Mouse (Mus musculus): Measurements from ENCODE around the gene Lad1. TPM values are rescaled to one million over a fixed set of nuclear protein-coding genes. Genes with fewer than 3 reads are reported as not detected.

Lad1 gene
- polyA plus RNA-seq, 1 experiment from 2014 or later: 21.7 TPM

DNA sequence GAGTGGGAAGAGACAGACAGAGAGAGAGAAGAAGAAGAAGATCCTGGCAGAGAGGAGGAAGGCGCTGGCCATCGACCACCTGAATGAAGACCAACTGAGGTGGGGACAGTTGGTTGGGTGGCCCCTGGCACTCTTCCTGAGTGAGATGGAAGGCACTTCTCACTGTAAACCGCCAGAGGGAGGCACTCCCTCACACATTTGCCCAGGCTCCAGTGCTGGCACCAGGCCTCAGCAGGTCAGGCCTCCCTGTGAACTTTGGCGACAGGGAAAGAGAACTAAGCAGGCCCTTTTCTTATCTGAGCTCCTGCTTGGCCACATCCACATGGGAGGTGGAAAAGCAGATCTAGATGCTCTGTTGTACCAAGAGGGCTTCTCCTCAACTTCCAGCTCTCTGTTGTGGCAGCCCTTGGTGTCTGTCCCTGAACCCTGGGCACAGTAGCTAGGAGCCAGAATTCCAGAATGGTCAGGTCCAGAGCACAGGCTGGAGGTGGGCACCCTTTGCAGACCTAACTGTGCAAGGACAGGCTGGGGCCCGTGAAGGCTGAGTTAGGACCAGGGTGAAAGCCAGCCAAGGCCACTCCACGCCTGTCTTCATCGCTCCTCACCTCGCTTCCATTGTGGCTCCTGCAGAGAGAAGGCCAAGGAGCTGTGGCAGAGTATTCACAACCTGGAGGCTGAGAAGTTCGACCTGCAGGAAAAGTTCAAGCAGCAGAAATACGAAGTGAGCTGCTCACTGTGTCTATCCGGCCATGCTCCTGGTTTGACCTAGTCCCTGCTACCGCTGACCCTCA lies 32.5 kb downstream of the Lad1 start:
- H3K4me1 ChIP-seq: peaks cover 10% of the 10 kb centered on the region; the same call in 1 of the 2 replicates
- H3K9me3 ChIP-seq (replicated peaks): no peaks in the 10 kb centered on the region
- no peak for ATAC-seq (replicated peaks; ENCODE audit: low FRiP score)
- H3K36me3 ChIP-seq: no peaks in the 10 kb centered on the region
- H3K27me3 ChIP-seq: no peaks in the 10 kb centered on the region
- H3K9ac ChIP-seq: no peak overlapping the region
- no peak overlapping the region for H3K27ac ChIP-seq
- no peak overlapping the region for H3K4me3 ChIP-seq (replicated peaks)
- 66% methylated on average over 12 of the region's 12 CpGs for WGBS
- no peak overlapping the region for H3K4me2 ChIP-seq

DNA sequence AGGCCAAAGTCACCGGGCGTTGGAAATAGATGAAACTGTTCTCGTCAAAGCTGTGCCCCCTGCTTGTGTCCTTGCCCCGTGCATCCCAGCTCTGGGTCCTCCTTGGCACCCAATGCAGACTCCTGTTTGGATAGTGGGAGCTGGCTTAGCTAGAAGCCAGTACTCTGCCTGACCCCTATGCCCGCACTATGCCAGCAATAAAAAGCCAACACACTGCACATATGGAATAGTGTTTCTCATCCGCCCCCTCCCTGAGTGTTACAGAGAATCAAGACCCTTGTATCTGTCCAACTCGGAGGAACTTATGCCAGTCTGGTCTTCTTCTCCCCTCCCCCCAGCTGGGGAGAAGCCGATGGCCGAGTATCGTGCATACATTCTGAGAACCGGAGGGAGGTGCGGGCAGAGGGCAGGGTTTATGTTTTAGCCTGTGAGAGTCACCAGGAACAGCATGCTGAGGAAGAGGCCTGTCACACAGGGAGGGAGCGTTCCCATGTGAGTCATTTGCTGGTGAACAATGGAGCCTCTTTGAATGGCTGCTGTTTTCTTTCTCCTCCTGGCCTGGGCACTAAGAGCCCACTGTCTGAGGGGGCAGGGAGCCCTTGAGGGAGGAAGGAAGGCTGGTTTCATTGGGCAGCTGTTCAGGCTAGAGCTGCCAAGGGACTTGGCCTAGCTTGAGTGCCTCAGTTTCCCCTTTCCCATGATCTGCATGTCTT lies 33.8 kb downstream of the Lad1 start:
- H3K9ac ChIP-seq: no peak overlapping the region
- no peak overlapping the region for H3K27ac ChIP-seq
- H3K4me3 ChIP-seq (replicated peaks): no peak overlapping the region
- H3K9me3 ChIP-seq (replicated peaks): no peaks in the 10 kb centered on the region
- no peaks in the 10 kb centered on the region for H3K36me3 ChIP-seq
- no peak for ATAC-seq (replicated peaks; ENCODE audit: low FRiP score)
- no peak overlapping the region for H3K4me2 ChIP-seq
- H3K4me1 ChIP-seq: peaks cover 10% of the 10 kb centered on the region; the same call in 1 of the 2 replicates
- 55% methylated on average over 13 of the region's 13 CpGs for WGBS
- no peaks in the 10 kb centered on the region for H3K27me3 ChIP-seq

DNA sequence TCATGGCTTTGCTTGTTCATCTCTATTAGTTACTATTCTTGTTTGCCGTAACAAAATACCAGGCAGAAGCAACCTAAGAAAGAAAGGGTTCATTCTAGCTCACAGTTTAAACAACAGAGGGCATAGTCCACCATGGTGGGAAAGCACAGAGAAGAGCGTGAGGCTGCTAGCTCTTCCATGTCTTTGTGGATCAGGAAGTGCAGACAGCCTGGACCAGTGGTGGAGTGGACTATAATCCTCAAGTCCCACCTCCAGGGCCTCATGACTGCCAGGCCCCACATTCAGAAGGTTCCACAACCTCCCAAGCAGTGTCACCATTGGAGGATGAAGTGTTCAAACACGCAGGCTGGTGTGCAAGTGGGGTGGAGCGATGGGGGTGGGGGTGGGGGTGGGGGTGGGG lies 34.8 kb downstream of the Lad1 start:
- H3K4me3 ChIP-seq (replicated peaks): no peak overlapping the region
- no peaks in the 10 kb centered on the region for H3K36me3 ChIP-seq
- 90% methylated on average over 4 of the region's 4 CpGs for WGBS
- H3K27me3 ChIP-seq: no peaks in the 10 kb centered on the region
- no peaks in the 10 kb centered on the region for H3K9me3 ChIP-seq (replicated peaks)
- no peak for ATAC-seq (replicated peaks; ENCODE audit: low FRiP score)
- no peak overlapping the region for H3K9ac ChIP-seq
- no peak overlapping the region for H3K27ac ChIP-seq
- H3K4me2 ChIP-seq: no peak overlapping the region
- peaks cover 10% of the 10 kb centered on the region; the same call in 1 of the 2 replicates for H3K4me1 ChIP-seq

DNA sequence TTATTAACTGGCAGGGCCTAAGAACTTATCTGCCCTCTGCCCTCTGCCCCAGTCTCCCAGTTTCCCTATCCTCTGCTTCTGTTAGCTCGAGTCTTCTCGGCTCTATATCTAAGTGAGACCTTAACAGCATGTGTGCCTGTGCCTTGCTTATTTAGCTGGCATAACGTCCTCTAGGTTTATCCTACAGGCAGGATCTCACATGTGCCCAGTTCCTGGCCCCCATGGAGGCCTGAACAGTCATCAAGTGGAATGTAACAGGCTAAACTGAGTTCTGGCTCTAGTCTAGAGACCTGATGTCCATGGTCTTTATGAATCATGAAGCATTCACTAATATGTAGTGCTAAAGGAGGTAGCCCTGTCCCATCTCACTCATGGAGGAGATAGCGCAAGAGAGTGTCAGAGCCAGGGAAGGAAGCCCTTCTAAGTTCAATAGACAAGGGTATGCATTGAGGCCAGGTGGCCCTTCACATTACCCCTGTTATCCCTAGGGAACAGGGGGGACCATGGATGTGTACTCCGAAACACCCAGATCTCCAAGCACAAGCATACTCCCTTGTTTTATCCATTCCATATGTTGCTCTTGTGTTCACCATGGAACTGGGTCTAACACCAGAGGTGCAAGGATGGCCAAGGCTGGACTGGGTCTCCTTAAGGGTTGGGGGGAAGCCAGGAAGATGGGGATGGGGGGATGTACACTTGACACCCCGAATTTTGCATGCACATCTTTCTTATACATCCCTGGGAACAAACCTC lies 36.4 kb downstream of the Lad1 start:
- 85% methylated on average over 6 of the region's 6 CpGs for WGBS

DNA sequence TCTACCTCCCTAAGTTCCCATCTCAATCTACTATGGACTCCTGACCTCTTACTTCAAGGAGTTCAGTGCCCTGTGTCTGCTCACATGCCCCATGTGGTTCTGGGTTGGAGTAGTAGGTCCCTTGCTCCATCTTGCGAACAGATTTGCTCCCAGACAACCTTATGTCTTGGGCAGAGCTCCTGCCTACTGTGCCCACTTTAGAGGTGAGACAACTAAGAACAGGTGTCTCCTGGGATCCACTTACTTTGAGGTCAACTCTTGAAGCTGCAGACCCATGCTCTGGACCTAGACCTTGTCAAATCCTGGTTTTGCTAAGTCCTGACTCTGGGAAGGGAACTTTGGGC lies 36.9 kb downstream of the Lad1 start:
- Histone ChIP-seq H3K4me1 (peaks cover 10% of the 10 kb centered on the region; the same call in 1 of the 2 replicates), H3K9ac (no peak overlapping the region), H3K4me2 (no peak overlapping the region), H3K4me3 (replicated peaks) (no peak overlapping the region), H3K9me3 (replicated peaks) (no peaks in the 10 kb centered on the region), H3K36me3 (no peaks in the 10 kb centered on the region), H3K27ac (no peak overlapping the region), H3K27me3 (no peaks in the 10 kb centered on the region)
- no peak for ATAC-seq (replicated peaks; ENCODE audit: low FRiP score)
- 93% methylated on average over 1 of the region's 1 CpGs for WGBS

More for the DNA sequence above, 36.4 kb downstream of the Lad1 start:
- H3K9me3 ChIP-seq (replicated peaks): no peaks in the 10 kb centered on the region
- no peak overlapping the region for H3K4me3 ChIP-seq (replicated peaks)
- H3K27me3 ChIP-seq: no peaks in the 10 kb centered on the region
- no peak for ATAC-seq (replicated peaks; ENCODE audit: low FRiP score)
- no peaks in the 10 kb centered on the region for H3K36me3 ChIP-seq
- no peak overlapping the region for H3K4me2 ChIP-seq
- H3K9ac ChIP-seq: no peak overlapping the region
- no peak overlapping the region for H3K27ac ChIP-seq
- peaks cover 10% of the 10 kb centered on the region; the same call in 1 of the 2 replicates for H3K4me1 ChIP-seq

GRCm38 (mm10) chr1:135856070-135856469 lies 37.7 kb downstream of the Lad1 start:
- Histone ChIP-seq H3K27me3 (no peaks in the 10 kb centered on the region), H3K9ac (no peak overlapping the region), H3K9me3 (replicated peaks) (no peaks in the 10 kb centered on the region), H3K36me3 (no peaks in the 10 kb centered on the region), H3K4me1 (peaks cover 10% of the 10 kb centered on the region; the same call in 1 of the 2 replicates), H3K4me3 (replicated peaks) (no peak overlapping the region), H3K4me2 (no peak overlapping the region), H3K27ac (no peak overlapping the region)
- no peak for ATAC-seq (replicated peaks; ENCODE audit: low FRiP score)
- WGBS: 56% methylated on average over 4 of the region's 4 CpGs

GRCm38 (mm10) chr1:135857137-135857775 lies 38.9 kb downstream of the Lad1 start:
- no peak overlapping the region for H3K4me2 ChIP-seq
- peaks cover 9% of the 10 kb centered on the region; the same call in 1 of the 2 replicates for H3K4me1 ChIP-seq
- no peak overlapping the region for H3K27ac ChIP-seq
- WGBS: 51% methylated on average over 11 of the region's 11 CpGs
- H3K36me3 ChIP-seq: no peaks in the 10 kb centered on the region
- H3K27me3 ChIP-seq: no peaks in the 10 kb centered on the region
- H3K4me3 ChIP-seq (replicated peaks): no peak overlapping the region
- no peaks in the 10 kb centered on the region for H3K9me3 ChIP-seq (replicated peaks)
- no peak for ATAC-seq (replicated peaks; ENCODE audit: low FRiP score)
- no peak overlapping the region for H3K9ac ChIP-seq

- Histone ChIP-seq H3K9me3 (replicated peaks) (no peaks in the 10 kb centered on the region), H3K9ac (no peak overlapping the region), H3K36me3 (no peaks in the 10 kb centered on the region), H3K4me3 (replicated peaks) (no peak overlapping the region), H3K27ac (no peak overlapping the region), H3K4me1 (0 out of 2 replicates have a peak, but pooled peaks cover 6% of the 10 kb centered on the region), H3K4me2 (no peak overlapping the region), H3K27me3 (no peaks in the 10 kb centered on the region)
- 92% methylated on average over 7 of the region's 7 CpGs for WGBS
- no peak for ATAC-seq (replicated peaks; ENCODE audit: low FRiP score)
Observed at GRCm38 (mm10) chr1:135858533-135858932, 40.1 kb downstream of the Lad1 start.

DNA sequence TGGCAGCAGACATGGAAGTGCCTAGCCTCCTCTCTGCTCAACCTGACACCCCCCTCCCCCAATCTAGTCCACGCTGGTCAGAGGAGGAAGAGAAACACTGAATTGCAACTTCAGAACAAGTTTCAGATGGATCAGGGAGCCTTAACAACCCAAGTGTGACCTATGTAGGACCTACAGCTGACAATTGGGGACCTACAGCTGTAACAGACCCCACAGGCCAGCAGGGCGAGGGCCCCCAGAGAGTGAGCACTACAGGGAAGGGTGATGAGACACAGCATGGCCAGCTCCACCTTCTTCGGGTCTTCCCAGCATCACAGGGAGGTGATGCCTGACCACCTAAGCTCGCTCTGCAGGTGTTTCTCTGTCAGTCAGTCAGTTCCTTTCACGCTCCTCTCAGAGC lies 42.7 kb downstream of the Lad1 start:
- ATAC-seq (replicated peaks; ENCODE audit: low FRiP score): no peak
- WGBS: 79% methylated on average over 5 of the region's 5 CpGs

GRCm38 (mm10) chr1:135861980-135862552 lies 43.7 kb downstream of the Lad1 start:
- Histone ChIP-seq H3K36me3 (no peaks in the 10 kb centered on the region), H3K27ac (no peak overlapping the region), H3K4me2 (no peak overlapping the region), H3K9me3 (replicated peaks) (no peaks in the 10 kb centered on the region), H3K9ac (no peak overlapping the region), H3K27me3 (peaks cover 7% of the 10 kb centered on the region), H3K4me1 (0 out of 2 replicates have a peak, but pooled peaks cover 6% of the 10 kb centered on the region), H3K4me3 (replicated peaks) (no peak overlapping the region)
- ATAC-seq (replicated peaks; ENCODE audit: low FRiP score): no peak
- 55% methylated on average over 9 of the region's 9 CpGs for WGBS

More for the DNA sequence above, 42.7 kb downstream of the Lad1 start:
- H3K27ac ChIP-seq: no peak overlapping the region
- no peak overlapping the region for H3K9ac ChIP-seq
- H3K36me3 ChIP-seq: no peaks in the 10 kb centered on the region
- H3K4me1 ChIP-seq: 0 out of 2 replicates have a peak, but pooled peaks cover 6% of the 10 kb centered on the region
- peaks cover 5% of the 10 kb centered on the region for H3K27me3 ChIP-seq
- H3K9me3 ChIP-seq (replicated peaks): no peaks in the 10 kb centered on the region
- no peak overlapping the region for H3K4me3 ChIP-seq (replicated peaks)
- no peak overlapping the region for H3K4me2 ChIP-seq

- no peak overlapping the region for H3K9ac ChIP-seq
- H3K4me3 ChIP-seq (replicated peaks): no peak overlapping the region
- no peak for ATAC-seq (replicated peaks; ENCODE audit: low FRiP score)
- 0 out of 2 replicates have a peak, but pooled peaks cover 6% of the 10 kb centered on the region for H3K4me1 ChIP-seq
- WGBS: 79% methylated on average over 5 of the region's 5 CpGs
- H3K27ac ChIP-seq: no peak overlapping the region
- H3K9me3 ChIP-seq (replicated peaks): no peaks in the 10 kb centered on the region
- peaks cover 7% of the 10 kb centered on the region for H3K27me3 ChIP-seq
- H3K36me3 ChIP-seq: no peaks in the 10 kb centered on the region
- H3K4me2 ChIP-seq: no peak overlapping the region
Observed at GRCm38 (mm10) chr1:135862561-135862960, 44.2 kb downstream of the Lad1 start.
